Mouse (Mus musculus): Measurements from ENCODE around the gene Cacnb1. TPM values are rescaled to one million over a fixed set of nuclear protein-coding genes. Genes with fewer than 3 reads are reported as not detected.

The Cacnb1 gene
- polyA plus RNA-seq, 1 experiment from 2014 or later = 10.3 TPM

DNA sequence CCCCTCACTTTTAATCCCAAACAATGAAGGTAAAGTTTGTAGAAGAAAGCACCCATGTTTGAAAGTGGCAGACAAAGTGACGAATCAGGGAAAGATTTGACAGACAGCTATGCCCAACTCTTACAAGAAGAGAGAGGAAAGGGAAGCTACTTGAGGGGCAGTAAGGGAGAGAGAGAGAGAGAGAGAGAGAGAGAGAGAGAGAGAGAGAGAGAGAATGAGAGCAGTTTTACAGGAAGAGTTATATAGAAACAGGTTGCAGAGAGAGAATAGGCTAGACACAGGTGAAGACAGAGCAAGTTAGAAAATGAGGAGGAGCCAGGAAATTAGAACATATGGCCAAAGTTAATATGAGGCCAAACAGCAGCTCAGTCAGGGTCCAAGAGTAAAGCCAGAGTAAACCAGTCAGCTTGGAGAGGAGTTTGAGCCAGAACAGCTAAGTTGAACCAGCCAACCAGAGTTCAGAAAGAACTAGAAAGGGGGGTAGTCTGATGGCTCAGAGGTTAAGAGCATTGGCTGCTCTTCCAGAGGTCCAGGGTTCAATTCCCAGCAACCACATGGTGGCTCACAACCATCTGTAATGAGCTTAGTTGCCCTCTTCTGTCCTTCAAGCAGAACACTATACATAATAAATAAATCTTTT lies 70.3 kb downstream of the Cacnb1 start:
- Histone ChIP-seq H3K36me3 (ENCODE audit: control insufficient read depth, insufficient read depth, low read length) (no peaks in the 10 kb centered on the region), H3K27ac (ENCODE audit: low read depth, low read length) (no peak overlapping the region), H3K4me3 (ENCODE audit: low read depth, low read length) (no peak overlapping the region), H3K4me2 (no peak overlapping the region), H3K4me1 (ENCODE audit: control insufficient read depth, insufficient read depth, low read length) (peaks cover 18% of the 10 kb centered on the region), H3K27me3 (ENCODE audit: control insufficient read depth, insufficient read depth, low read length) (no peaks in the 10 kb centered on the region), H3K9me3 (ENCODE audit: control insufficient read depth, low read length) (no peaks in the 10 kb centered on the region), H3K9ac (ENCODE audit: low read length) (no peak overlapping the region)
- ATAC-seq (ENCODE audit: low FRiP score) (no peak), DNase-seq (ENCODE audit: low spot score, missing footprints) (no peak)
- 92% methylated on average over 1 of the region's 1 CpGs for WGBS

Small RNA genes within 50 kb of the gene (microRNA-seq; reads per million reads assigned to microRNA genes)
- not detected for gene Gm27597

Other genes starting within 250 kb of the Cacnb1 start
- gene 1700001P01Rik, start 247.1 kb downstream of the Cacnb1 start, polyA plus RNA-seq (2014; fragmentation: Nextera tagmentation; extraction: Ambion mirVana) = 0.47 and 0.78 TPM in 2 replicates
- 441 and 443 TPM in 2 replicates for gene Rpl23, start 240.6 kb downstream of the Cacnb1 start, polyA plus RNA-seq (2014; fragmentation: Nextera tagmentation; extraction: Ambion mirVana)
- gene Lasp1, start 224.0 kb downstream of the Cacnb1 start, polyA plus RNA-seq (2014; fragmentation: Nextera tagmentation; extraction: Ambion mirVana) = 52.6 and 59.2 TPM in 2 replicates
- 14.7 and 17.3 TPM in 2 replicates for gene B230217C12Rik, start 182.3 kb downstream of the Cacnb1 start, polyA plus RNA-seq (2014; fragmentation: Nextera tagmentation; extraction: Ambion mirVana)
- 0.83 and 0.96 TPM in 2 replicates for gene Fbxo47, start 138.9 kb downstream of the Cacnb1 start, polyA plus RNA-seq (2014; fragmentation: Nextera tagmentation; extraction: Ambion mirVana)
- 0.14 TPM in 1 of 2 replicates, not detected in the other for gene Plxdc1, start 36.6 kb downstream of the Cacnb1 start, polyA plus RNA-seq (2014; fragmentation: Nextera tagmentation; extraction: Ambion mirVana)
- gene Arl5c, start 26.9 kb downstream of the Cacnb1 start, polyA plus RNA-seq (2014; fragmentation: Nextera tagmentation; extraction: Ambion mirVana) = 6.7 and 8.9 TPM in 2 replicates
- 945 and 991 TPM in 2 replicates for gene Rpl19, start 3.7 kb upstream of the Cacnb1 start, polyA plus RNA-seq (2014; fragmentation: Nextera tagmentation; extraction: Ambion mirVana)
- 0.37 and 0.47 TPM in 2 replicates for gene Stac2, start 30.4 kb upstream of the Cacnb1 start, polyA plus RNA-seq (2014; fragmentation: Nextera tagmentation; extraction: Ambion mirVana)
- gene Fbxl20, start 127.4 kb upstream of the Cacnb1 start, polyA plus RNA-seq (2014; fragmentation: Nextera tagmentation; extraction: Ambion mirVana) = 23.4 and 24.9 TPM in 2 replicates
- gene Med1, start 170.3 kb upstream of the Cacnb1 start, polyA plus RNA-seq (2014; fragmentation: Nextera tagmentation; extraction: Ambion mirVana) = 78.4 and 80.5 TPM in 2 replicates
- gene Cdk12, start 180.0 kb upstream of the Cacnb1 start, polyA plus RNA-seq (2014; fragmentation: Nextera tagmentation; extraction: Ambion mirVana) = 11.1 and 12.1 TPM in 2 replicates